Mouse (Mus musculus): Measurements from ENCODE around the gene Adgre5. TPM values are rescaled to one million over a fixed set of nuclear protein-coding genes. Genes with fewer than 3 reads are reported as not detected.

The Adgre5 gene
- total RNA-seq, 4 experiments from 2014 or later: 21.8 to 45.5 (median 35.2) TPM

DNA sequence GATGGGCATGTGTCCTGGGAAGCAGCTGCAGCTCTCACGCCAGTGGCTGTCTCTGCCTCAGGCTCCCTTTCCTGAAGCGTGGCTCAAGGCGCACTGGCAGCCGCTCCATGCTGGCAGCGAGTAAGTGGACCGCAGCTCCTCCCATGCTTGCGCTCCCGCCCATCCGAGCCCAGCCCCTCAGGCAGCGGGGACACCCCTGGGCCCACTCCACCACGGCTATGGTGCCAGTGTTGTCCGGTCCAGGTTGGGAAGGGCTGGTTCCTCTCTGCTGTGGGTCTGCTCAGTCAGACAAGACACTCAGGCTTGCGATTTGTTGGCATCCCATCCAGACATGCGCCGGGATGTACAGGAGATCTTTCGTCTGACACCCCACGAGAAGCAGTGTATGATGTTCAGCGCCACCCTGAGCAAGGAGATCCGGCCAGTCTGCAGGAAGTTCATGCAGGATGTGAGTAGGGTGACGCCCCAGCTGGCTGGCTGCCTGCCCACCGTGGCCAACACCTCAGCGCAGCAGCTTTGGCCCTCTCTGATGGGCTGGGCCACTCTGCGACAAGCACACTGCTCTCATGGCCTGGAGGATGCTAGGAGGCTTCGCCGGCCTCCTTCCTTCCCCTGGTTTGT is 19.6 kb downstream of the Adgre5 start:
- DNase-seq: no peak

DNA sequence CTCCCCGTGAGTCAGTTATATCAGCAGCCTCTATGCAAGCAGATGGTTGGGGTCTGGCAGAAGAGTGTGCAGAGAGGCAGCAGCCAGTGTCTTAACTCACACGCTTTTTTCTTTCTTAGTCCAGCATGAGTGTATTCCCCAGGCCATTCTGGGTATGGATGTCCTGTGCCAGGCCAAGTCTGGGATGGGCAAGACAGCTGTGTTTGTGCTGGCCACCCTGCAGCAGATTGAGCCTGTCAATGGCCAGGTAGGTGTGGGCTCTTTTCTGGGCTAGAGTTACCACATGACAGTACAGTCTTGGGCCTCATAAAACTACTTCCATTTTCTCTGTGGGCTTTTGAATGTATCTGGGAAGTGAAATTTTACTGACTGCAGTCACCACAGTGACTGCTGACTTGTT is 21.4 kb downstream of the Adgre5 start:
- DNase-seq: no peak

- no peak for DNase-seq
Measured at GRCm38 (mm10) chr8:83719048-83719447, 22.1 kb downstream of the Adgre5 start.

- DNase-seq: no peak
Measured at GRCm38 (mm10) chr8:83716563-83716962, 24.6 kb downstream of the Adgre5 start.

DNA sequence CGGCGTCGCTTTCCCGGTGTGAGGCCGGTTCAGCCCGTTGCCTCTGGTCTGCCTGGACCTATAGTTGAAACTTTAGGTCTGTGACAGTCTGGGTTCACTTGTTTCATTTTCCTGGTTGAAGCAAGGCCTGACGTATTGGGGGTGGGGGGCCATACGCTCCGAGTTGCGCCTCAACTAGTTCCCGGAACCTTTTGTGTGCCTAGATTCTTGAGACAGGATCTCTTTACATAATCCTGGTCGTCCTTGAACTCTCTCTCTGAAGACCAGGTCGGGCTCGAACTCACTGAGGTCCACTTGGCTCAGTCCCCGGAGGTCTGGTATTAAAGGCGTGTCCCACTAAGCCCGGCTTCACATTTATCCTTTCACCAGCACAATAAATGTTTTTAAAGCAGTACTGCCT is 25.4 kb downstream of the Adgre5 start:
- no peak for DNase-seq

- peak; percentile 98 for DNase-seq
Measured at GRCm38 (mm10) chr8:83715031-83715690, 26.0 kb downstream of the Adgre5 start, which contains the start of gene Ddx39. Gene Ddx39, plus strand, starts transcription at chr8:83715177.

- no peak for DNase-seq
Measured at GRCm38 (mm10) chr8:83714676-83715030, 26.5 kb downstream of the Adgre5 start.

- DNase-seq: no peak
Measured at GRCm38 (mm10) chr8:83707554-83707953, 33.6 kb downstream of the Adgre5 start.

GRCm38 (mm10) chr8:83706411-83706810 is 34.7 kb downstream of the Adgre5 start:
- DNase-seq: no peak

DNA sequence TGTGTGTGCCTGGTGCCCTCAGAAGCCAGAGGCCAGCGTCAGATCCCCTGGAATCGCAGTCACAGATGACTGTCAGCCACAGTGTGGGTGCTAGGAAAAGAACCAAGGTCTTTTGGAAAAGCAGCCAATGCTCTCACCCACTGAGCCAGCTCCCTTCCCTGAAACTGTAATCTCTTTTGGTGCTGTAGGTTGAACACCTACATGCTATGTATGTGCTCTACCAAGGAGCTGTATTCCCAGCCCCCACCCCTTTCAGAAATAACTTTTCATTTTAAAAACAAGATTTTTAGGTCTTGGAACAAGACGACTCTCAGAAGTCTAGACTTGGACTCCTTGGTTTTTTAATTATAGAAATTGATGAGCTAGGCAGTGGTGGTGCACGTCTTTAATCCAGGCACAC is 37.7 kb downstream of the Adgre5 start:
- no peak for DNase-seq

GRCm38 (mm10) chr8:83700423-83701085 is 40.6 kb downstream of the Adgre5 start:
- no peak for DNase-seq

- DNase-seq: no peak
Measured at GRCm38 (mm10) chr8:83699566-83699965, 41.6 kb downstream of the Adgre5 start.

GRCm38 (mm10) chr8:83698661-83699453 is 42.3 kb downstream of the Adgre5 start, which contains the start of gene Pkn1:
Gene Pkn1, minus strand, starts transcription at chr8:83699179.
- DNase-seq: peak; percentile 65

- DNase-seq: peak; percentile 47
Measured at GRCm38 (mm10) chr8:83698291-83698660, 42.9 kb downstream of the Adgre5 start.

GRCm38 (mm10) chr8:83697374-83698220 is 43.5 kb downstream of the Adgre5 start:
- peak; percentile 88 for DNase-seq

- no peak for DNase-seq
Measured at GRCm38 (mm10) chr8:83695351-83696106, 45.6 kb downstream of the Adgre5 start.

DNA sequence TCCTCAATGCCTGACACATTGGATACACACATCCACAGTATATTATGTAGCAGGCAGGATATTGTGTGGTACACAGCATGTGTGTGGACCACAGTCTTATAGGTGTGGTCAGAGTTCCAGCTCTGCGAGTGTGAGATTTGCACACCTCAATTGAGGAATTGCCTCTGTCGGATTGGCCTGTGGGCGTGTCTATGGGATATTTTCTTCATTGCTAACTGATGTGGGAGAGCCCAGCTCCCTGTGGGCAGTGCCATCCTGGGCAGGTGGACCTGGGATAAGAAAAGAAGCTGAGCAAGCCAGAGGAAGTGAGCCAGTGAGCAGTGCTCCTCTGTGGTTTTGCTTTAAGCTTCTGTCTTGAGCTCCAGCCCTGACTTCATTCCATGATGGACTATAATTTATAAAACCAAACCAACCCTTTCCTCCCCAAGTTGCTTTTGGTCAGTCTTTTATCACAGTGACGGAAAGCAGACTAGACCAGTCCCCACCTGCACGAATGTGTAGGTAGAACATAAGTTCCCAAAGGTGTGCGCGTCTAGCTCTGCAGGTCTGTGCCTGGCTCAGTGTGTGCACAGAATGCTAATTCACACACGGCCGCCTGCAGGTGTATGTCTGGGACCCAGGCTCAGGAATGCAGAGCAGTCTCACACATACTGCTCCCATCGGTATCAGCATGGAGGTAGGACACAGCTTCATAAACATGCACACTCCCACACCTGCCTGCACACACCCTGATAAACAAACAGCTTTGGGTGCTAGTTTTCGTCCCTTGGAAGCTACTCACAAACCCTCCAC is 46.6 kb downstream of the Adgre5 start:
- DNase-seq: no peak

DNA sequence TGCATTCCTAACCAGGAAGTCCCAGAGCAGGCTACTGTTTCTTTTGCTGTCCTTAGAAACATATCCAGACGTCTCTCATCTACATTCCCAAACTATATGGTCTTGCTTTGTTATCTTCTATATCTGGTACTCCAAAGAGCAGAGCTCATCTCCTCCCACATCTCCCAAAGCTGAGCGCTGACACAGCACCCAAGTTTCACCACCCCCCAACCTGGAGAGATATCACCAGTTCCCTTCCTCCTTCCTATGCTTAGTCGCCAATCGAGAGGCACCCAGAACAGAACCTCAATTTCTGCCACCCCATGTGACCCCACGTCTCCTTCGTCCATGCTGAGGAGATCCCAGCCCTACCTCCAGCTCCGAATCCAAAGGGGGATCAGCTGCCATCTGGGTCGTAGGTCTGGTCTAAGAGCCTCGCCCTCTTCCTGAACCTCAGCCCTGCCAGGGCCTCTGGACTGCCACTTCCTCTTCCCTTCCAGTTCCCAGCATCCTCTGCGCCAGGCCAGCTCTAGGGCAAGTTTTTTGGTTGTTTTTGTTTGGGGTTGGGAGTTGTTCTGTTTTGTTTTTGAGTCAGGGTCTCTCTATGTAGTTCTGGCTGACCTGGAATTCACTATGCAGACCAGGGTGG is 47.4 kb downstream of the Adgre5 start:
- DNase-seq: no peak

DNA sequence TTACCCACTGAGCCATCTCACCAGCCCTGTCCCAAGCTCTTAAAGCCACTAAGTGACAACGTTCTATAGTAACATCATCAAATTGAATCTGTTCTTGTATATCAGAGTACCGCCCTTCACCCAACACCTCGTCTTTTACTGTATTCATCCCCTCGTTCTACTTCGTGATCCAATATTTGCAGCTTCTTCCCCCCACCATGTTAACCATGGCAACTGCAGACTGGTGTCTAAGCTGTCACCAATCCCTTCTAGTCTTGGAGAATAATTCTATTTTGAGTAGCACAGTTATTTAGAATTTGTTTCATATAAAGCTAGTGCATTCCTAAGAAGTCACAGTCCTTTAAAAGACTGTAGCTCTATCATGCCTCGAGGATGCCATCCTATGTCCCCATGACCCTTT is 51.9 kb downstream of the Adgre5 start:
- no peak for DNase-seq

DNA sequence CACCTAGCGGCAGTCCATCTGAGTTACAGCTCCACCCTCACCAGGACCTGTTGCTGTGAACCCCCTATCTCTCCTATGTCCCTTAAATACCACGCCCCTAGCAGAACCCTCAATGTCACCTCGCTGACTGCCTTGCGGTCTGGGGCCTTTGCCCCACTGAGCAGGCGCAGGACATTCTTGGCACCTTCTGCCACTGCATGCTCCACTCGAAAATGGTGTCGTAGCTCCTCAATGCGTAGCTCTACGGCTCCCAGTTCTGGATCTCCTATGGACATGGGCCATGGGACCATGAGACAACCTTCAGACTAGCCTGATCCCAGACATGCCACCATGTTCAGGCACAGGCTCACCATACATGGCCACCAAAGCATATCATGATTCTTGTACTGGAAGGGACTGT is 56.6 kb downstream of the Adgre5 start:
- DNase-seq: no peak

Measured in adrenal gland, adult 8-10 months (tissue).